Mouse (Mus musculus): Measurements from ENCODE around the gene Insig1.

GRCm38 (mm10) chr5:28122491-28123454, 51.6 kb downstream of the Insig1 start:
- peak; percentile 72 for TF ChIP-seq CTCF (IDR thresholded peaks at IDR 0.05)
- TF ChIP-seq EP300 (IDR thresholded peaks at IDR 0.05) = no peak

All from lung, postnatal 0 days (tissue).